Mouse (Mus musculus) stomach, embryonic 16.5 days (tissue): ENCODE data around the gene Rab11fip3. TPM values are rescaled to one million over a fixed set of nuclear protein-coding genes. Genes with fewer than 3 reads are reported as not detected.
"Not testable (repeated sequence)": the region's sequence is repeated elsewhere in the genome, so short reads cannot be mapped to it uniquely, and the experiment has no call there.

ENCODE experiments used
- ATAC-seq: fragments of 200-750 bp; cut with Nextera tagmentation; 2 replicates; pipeline ENCODE4 v1.8.0; 2017; ENCODE audit warnings: moderate number of reproducible peaks, moderate TSS enrichment; ENCODE audit not compliant: insufficient read depth, low FRiP score
- H3K27ac ChIP-seq: fragments of 300-500 bp; sonication (generic); 2 replicates; pipeline ENCODE4 v1.5.1; 2014; ENCODE audit warnings: low read length
- H3K27me3 ChIP-seq: fragments of 300-500 bp; sonication (generic); 2 replicates; pipeline ENCODE4 v1.6.1; 2014; ENCODE audit warnings: low read length, control low read depth, mixed read lengths; ENCODE audit not compliant: control insufficient read depth, insufficient read depth
- H3K36me3 ChIP-seq: fragments of 300-500 bp; sonication (generic); 2 replicates; pipeline ENCODE4 v1.6.1; 2014; ENCODE audit warnings: low read length; ENCODE audit not compliant: control insufficient read depth, insufficient read depth
- H3K4me1 ChIP-seq: fragments of 300-500 bp; sonication (generic); 2 replicates; pipeline ENCODE4 v1.6.1; 2014; ENCODE audit warnings: low read length, control low read depth, mixed read lengths; ENCODE audit not compliant: control insufficient read depth, insufficient read depth
- H3K4me2 ChIP-seq: fragments of 300-500 bp; sonication (generic); 2 replicates; pipeline ENCODE4 v1.6.1; 2014; ENCODE audit warnings: low read depth, low read length, mixed read lengths
- H3K4me3 ChIP-seq: fragments of 300-500 bp; sonication (generic); replicated peaks from 2 replicates; pipeline ENCODE4 v1.5.1; 2014; ENCODE audit warnings: mild to moderate bottlenecking, low read length
- H3K9ac ChIP-seq: fragments of 300-500 bp; sonication (generic); 2 replicates; pipeline ENCODE4 v1.6.1; 2014; ENCODE audit warnings: low read length
- H3K9me3 ChIP-seq: fragments of 300-500 bp; sonication (generic); replicated peaks from 2 replicates; pipeline ENCODE4 v1.6.1; 2016; ENCODE audit warnings: low read length, control low read depth; ENCODE audit not compliant: control insufficient read depth
- WGBS: fragments of 180-500 bp; shearing (Covaris S2); extraction: QIAGEN DNeasy Blood & Tissue Kit; methylation state at CpG from one replicate; pipeline ENCODE4 v1.1.7; 2014; 5-methylcytosine and 5-hydroxymethylcytosine counted together
- polyA plus RNA-seq: library from polyadenylated mRNA; unstranded; fragments of >200 nt; fragmentation: Nextera tagmentation; extraction: Ambion mirVana; gene quantifications from 2 replicates; pipeline ENCODE4 v1.2.1, GENCODE M21; 2015

Gene Rab11fip3
- 6.0 and 6.9 TPM in 2 replicates for polyA plus RNA-seq

- H3K4me1 ChIP-seq: peaks cover 31% of the 10 kb centered on the region
- H3K9me3 ChIP-seq: no peaks in the 10 kb centered on the region
- peak within 1 kb of the TSS; percentile 99 for H3K4me2 ChIP-seq
- H3K9ac ChIP-seq: peak within 1 kb of the TSS; percentile 90
- H3K27ac ChIP-seq: peak within 1 kb of the TSS; percentile 62; the same call in 1 of the 2 replicates
- WGBS: under 1% methylated on average over 92 of the region's 94 CpGs
- H3K27me3 ChIP-seq: no peaks in the 10 kb centered on the region
- peak within 1 kb of the TSS; percentile 85 for H3K4me3 ChIP-seq
- ATAC-seq: peak; percentile 93
- no peaks in the 10 kb centered on the region for H3K36me3 ChIP-seq
Measured at GRCm38 (mm10) chr17:26068831-26069739, at the start of gene Rab11fip3. TSS of gene Rab11fip3 (minus strand) at chr17:26069555.

- Histone ChIP-seq H3K9ac (no peak overlapping the region), H3K4me3 (no peak overlapping the region), H3K4me2 (no peak overlapping the region), H3K9me3 (no peaks in the 10 kb centered on the region), H3K4me1 (peaks cover 20% of the 10 kb centered on the region), H3K27me3 (peaks cover 46% of the 10 kb centered on the region), H3K36me3 (no peaks in the 10 kb centered on the region), H3K27ac (peak overlapping the region; percentile 70)
- peak; percentile 15; the same call in 1 of the 2 replicates for ATAC-seq
- 76% methylated on average over 17 of the region's 17 CpGs for WGBS
Measured at GRCm38 (mm10) chr17:26116503-26117258, 47.3 kb upstream of the Rab11fip3 start.

GRCm38 (mm10) chr17:26115956-26116487, 46.7 kb upstream of the Rab11fip3 start:
- H3K4me3 ChIP-seq: no peak overlapping the region
- H3K9me3 ChIP-seq: no peaks in the 10 kb centered on the region
- peaks cover 20% of the 10 kb centered on the region for H3K4me1 ChIP-seq
- ATAC-seq: no peak
- no peaks in the 10 kb centered on the region for H3K36me3 ChIP-seq
- 48% methylated on average over 3 of the region's 3 CpGs for WGBS
- H3K27me3 ChIP-seq: peaks cover 52% of the 10 kb centered on the region
- H3K4me2 ChIP-seq: no peak overlapping the region
- H3K27ac ChIP-seq: peak overlapping the region; percentile 70; the same call in 1 of the 2 replicates
- H3K9ac ChIP-seq: no peak overlapping the region

GRCm38 (mm10) chr17:26115205-26115898, 46.0 kb upstream of the Rab11fip3 start:
- Histone ChIP-seq H3K4me1 (peaks cover 17% of the 10 kb centered on the region), H3K9me3 (no peaks in the 10 kb centered on the region), H3K27me3 (peaks cover 58% of the 10 kb centered on the region), H3K9ac (no peak overlapping the region), H3K36me3 (no peaks in the 10 kb centered on the region), H3K4me2 (no peak overlapping the region), H3K27ac (peak overlapping the region; percentile 70; the same call in 1 of the 2 replicates), H3K4me3 (no peak overlapping the region)
- no peak for ATAC-seq
- 70% methylated on average over 7 of the region's 7 CpGs for WGBS

GRCm38 (mm10) chr17:26114461-26114860, 45.1 kb upstream of the Rab11fip3 start:
- Histone ChIP-seq H3K27me3 (peaks cover 58% of the 10 kb centered on the region), H3K4me1 (peaks cover 10% of the 10 kb centered on the region; the same call in 1 of the 2 replicates)
- not testable (repeated sequence) for H3K4me2 ChIP-seq, H3K4me3 ChIP-seq, H3K9me3 ChIP-seq, H3K27ac ChIP-seq, H3K9ac ChIP-seq, ATAC-seq, H3K36me3 ChIP-seq
- WGBS: 65% methylated on average over 7 of the region's 7 CpGs

GRCm38 (mm10) chr17:26114061-26114460, 44.7 kb upstream of the Rab11fip3 start:
- H3K36me3 ChIP-seq: no peaks in the 10 kb centered on the region
- no peak overlapping the region for H3K27ac ChIP-seq
- peak overlapping the region; percentile 93 for H3K4me2 ChIP-seq
- peaks cover 58% of the 10 kb centered on the region for H3K27me3 ChIP-seq
- ATAC-seq: no peak
- H3K4me3 ChIP-seq: peak overlapping the region; percentile 62
- WGBS: 16% methylated on average over 8 of the region's 8 CpGs
- no peaks in the 10 kb centered on the region for H3K9me3 ChIP-seq
- H3K9ac ChIP-seq: peak overlapping the region; percentile 74
- H3K4me1 ChIP-seq: peaks cover 10% of the 10 kb centered on the region; the same call in 1 of the 2 replicates

GRCm38 (mm10) chr17:26113181-26113948, 44.0 kb upstream of the Rab11fip3 start, which contains the start of gene Tmem8:
TSS of gene Tmem8 (plus strand) at chr17:26113299.
- Histone ChIP-seq H3K9ac (peak within 1 kb of the TSS; percentile 74), H3K9me3 (no peaks in the 10 kb centered on the region), H3K27ac (peak within 1 kb of the TSS; percentile 29; the same call in 1 of the 2 replicates), H3K4me2 (peak within 1 kb of the TSS; percentile 93), H3K4me1 (peaks cover 10% of the 10 kb centered on the region; the same call in 1 of the 2 replicates), H3K27me3 (peaks cover 54% of the 10 kb centered on the region), H3K4me3 (peak within 1 kb of the TSS; percentile 62), H3K36me3 (no peaks in the 10 kb centered on the region)
- peak; percentile 82 for ATAC-seq
- whole genome bisulfite sequencing: under 1% methylated on average over 75 of the region's 75 CpGs

GRCm38 (mm10) chr17:26112751-26113150, 43.4 kb upstream of the Rab11fip3 start:
- H3K4me3 ChIP-seq: peak overlapping the region; percentile 62
- no peak for ATAC-seq
- H3K27me3 ChIP-seq: peaks cover 54% of the 10 kb centered on the region
- WGBS: 20% methylated on average over 14 of the region's 14 CpGs
- peak overlapping the region; percentile 74 for H3K9ac ChIP-seq
- H3K4me2 ChIP-seq: peak overlapping the region; percentile 93
- H3K9me3 ChIP-seq: no peaks in the 10 kb centered on the region
- no peaks in the 10 kb centered on the region for H3K36me3 ChIP-seq
- H3K27ac ChIP-seq: no peak overlapping the region
- H3K4me1 ChIP-seq: peaks cover 10% of the 10 kb centered on the region; the same call in 1 of the 2 replicates
